Mouse (Mus musculus): ENCODE measurements around the gene Fnbp1.

The Fnbp1 gene

GRCm38 (mm10) chr2:31061868-31062628 is 79.8 kb downstream of the Fnbp1 start:
- DNase-seq, result no peak

- DNase-seq, result no peak
Measured at GRCm38 (mm10) chr2:31060787-31061730, 80.7 kb downstream of the Fnbp1 start.

- DNase-seq, result no peak
Measured at GRCm38 (mm10) chr2:31060271-31060670, 81.5 kb downstream of the Fnbp1 start.

- DNase-seq, result no peak
Measured at GRCm38 (mm10) chr2:31058443-31058842, 83.4 kb downstream of the Fnbp1 start.

- DNase-seq, result no peak
Measured at GRCm38 (mm10) chr2:31057549-31058177, 84.1 kb downstream of the Fnbp1 start.

GRCm38 (mm10) chr2:31056070-31056469 is 85.7 kb downstream of the Fnbp1 start:
- no peak for DNase-seq

GRCm38 (mm10) chr2:31053851-31054340 is 87.9 kb downstream of the Fnbp1 start:
- DNase-seq, result no peak

- DNase-seq, result no peak
Measured at GRCm38 (mm10) chr2:31053426-31053825, 88.4 kb downstream of the Fnbp1 start.

GRCm38 (mm10) chr2:31052441-31052840 is 89.4 kb downstream of the Fnbp1 start:
- no peak for DNase-seq

- DNase-seq, result no peak
Measured at GRCm38 (mm10) chr2:31048037-31048436, 93.8 kb downstream of the Fnbp1 start.

GRCm38 (mm10) chr2:31043856-31044255 is 98.0 kb downstream of the Fnbp1 start:
- no peak for DNase-seq

- no peak for DNase-seq
Measured at GRCm38 (mm10) chr2:31042881-31043280, 98.9 kb downstream of the Fnbp1 start.

- DNase-seq, result no peak
Measured at GRCm38 (mm10) chr2:31041386-31041785, 100.4 kb downstream of the Fnbp1 start.

GRCm38 (mm10) chr2:31040487-31040886 is 101.3 kb downstream of the Fnbp1 start:
- no peak for DNase-seq

- no peak for DNase-seq
Measured at GRCm38 (mm10) chr2:31040043-31040442, 101.8 kb downstream of the Fnbp1 start.

- no peak for DNase-seq
Measured at GRCm38 (mm10) chr2:31036811-31037210, 105.0 kb downstream of the Fnbp1 start.

- DNase-seq, result no peak
Measured at GRCm38 (mm10) chr2:31031972-31032371, 109.8 kb downstream of the Fnbp1 start.

GRCm38 (mm10) chr2:31026642-31027041 is 115.2 kb downstream of the Fnbp1 start:
- DNase-seq, result no peak

- DNase-seq, result no peak
Measured at GRCm38 (mm10) chr2:31025458-31025857, 116.3 kb downstream of the Fnbp1 start.

GRCm38 (mm10) chr2:31024618-31025370 is 117.0 kb downstream of the Fnbp1 start:
- peak; percentile 47 for DNase-seq

- DNase-seq, result no peak
Measured at GRCm38 (mm10) chr2:31023940-31024339, 117.9 kb downstream of the Fnbp1 start.

GRCm38 (mm10) chr2:31020202-31020601 is 121.6 kb downstream of the Fnbp1 start:
- no peak for DNase-seq

Measured in right cerebral cortex, postnatal 14 days (tissue).